Mouse (Mus musculus): ENCODE measurements around the gene Lrrc46.

The Lrrc46 gene

GRCm38 (mm10) chr11:97049492-97050085 lies 8.4 kb upstream of the Lrrc46 start:
- in situ Hi-C loops (cut with MboI, MseI) = no loop called here

- in situ Hi-C loops (cut with MboI, MseI) = no loop called here
These were observed 7.0 kb upstream of the Lrrc46 start for GRCm38 (mm10) chr11:97048090-97048650.

GRCm38 (mm10) chr11:97045861-97046260 lies 4.7 kb upstream of the Lrrc46 start:
- in situ Hi-C loops (cut with MboI, MseI) = no loop called here

DNA sequence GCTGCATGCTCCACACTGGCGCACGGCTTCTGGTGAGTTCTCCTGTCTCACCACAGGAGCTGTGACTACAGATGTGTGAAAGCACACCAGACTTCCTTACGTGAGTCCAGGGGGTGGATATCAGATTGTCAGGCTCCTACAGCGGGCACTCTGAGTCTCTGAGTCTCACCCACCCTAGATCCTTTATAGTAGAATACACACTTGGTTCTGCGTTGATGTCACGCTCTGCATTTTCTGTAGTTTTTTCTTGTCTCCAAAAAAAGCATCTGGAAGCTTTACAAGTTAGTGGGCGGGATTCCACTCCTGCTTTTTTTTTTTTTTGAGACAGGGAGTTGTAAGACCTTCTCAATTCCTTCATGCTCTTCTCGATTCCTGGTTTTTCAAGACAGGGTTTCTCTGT lies 3.7 kb upstream of the Lrrc46 start:
- in situ Hi-C loops (cut with MboI, MseI) = no loop called here

- in situ Hi-C loops (cut with MboI, MseI) = no loop called here
These were observed 746 bp downstream of the Lrrc46 start for GRCm38 (mm10) chr11:97040301-97041021.

- in situ Hi-C loops (cut with MboI, MseI) = no loop called here
These were observed 2.3 kb downstream of the Lrrc46 start for GRCm38 (mm10) chr11:97038881-97039280.

- in situ Hi-C loops (cut with MboI, MseI) = no loop called here
These were observed 5.1 kb downstream of the Lrrc46 start for GRCm38 (mm10) chr11:97036141-97036540.

GRCm38 (mm10) chr11:97033781-97034180 lies 7.4 kb downstream of the Lrrc46 start:
- in situ Hi-C loops (cut with MboI, MseI) = no loop called here

GRCm38 (mm10) chr11:97032499-97032898 lies 8.7 kb downstream of the Lrrc46 start:
- in situ Hi-C loops (cut with MboI, MseI) = no loop called here

- in situ Hi-C loops (cut with MboI, MseI) = no loop called here
These were observed 9.2 kb downstream of the Lrrc46 start for GRCm38 (mm10) chr11:97031977-97032376.

- in situ Hi-C loops (cut with MboI, MseI) = no loop called here
These were observed 10.8 kb downstream of the Lrrc46 start for GRCm38 (mm10) chr11:97030426-97030825.

GRCm38 (mm10) chr11:97029686-97030417 lies 11.4 kb downstream of the Lrrc46 start, which contains the start of gene Scrn2:
Scrn2 (plus strand) TSS chr11:97029938.
- in situ Hi-C loops (cut with MboI, MseI) = loop anchor here (10.0 kb wide), 1 partner anchor 1435 kb away; no protein-coding TSS in a partner anchor

DNA sequence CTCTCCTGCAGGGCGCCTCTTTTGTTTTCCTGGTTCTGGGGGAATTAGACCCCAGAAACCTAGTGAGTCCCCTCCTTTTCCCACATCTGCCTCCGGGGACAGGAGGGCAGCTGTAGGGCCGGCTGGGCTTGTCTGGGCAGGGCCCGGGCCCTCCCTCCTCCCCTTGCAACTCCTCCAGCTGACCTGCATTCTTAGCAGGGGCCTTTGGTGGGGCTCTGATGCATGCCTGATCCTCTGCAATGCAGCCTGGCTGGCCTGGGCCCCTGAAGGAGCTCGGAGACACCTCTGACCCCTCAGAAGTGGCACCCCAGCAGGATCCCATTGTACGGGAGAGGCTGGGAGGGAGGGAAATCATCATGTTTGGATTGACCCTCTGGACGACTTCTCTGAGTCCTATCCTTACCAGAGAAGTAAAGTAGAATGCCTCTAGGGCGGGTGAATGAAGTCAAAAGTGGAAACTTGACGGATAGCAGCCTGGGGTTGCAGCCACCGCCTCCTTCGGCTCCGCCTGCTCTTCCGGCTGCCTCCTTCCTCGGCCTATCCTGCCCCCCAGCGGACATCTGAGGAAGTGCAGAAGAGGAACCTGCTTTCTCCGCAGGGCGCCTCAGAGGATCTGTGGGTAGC lies 15.4 kb downstream of the Lrrc46 start:
- in situ Hi-C loops (cut with MboI, MseI) = loop anchor here (10.0 kb wide), 1 partner anchor 1439 kb away; no protein-coding TSS in a partner anchor

DNA sequence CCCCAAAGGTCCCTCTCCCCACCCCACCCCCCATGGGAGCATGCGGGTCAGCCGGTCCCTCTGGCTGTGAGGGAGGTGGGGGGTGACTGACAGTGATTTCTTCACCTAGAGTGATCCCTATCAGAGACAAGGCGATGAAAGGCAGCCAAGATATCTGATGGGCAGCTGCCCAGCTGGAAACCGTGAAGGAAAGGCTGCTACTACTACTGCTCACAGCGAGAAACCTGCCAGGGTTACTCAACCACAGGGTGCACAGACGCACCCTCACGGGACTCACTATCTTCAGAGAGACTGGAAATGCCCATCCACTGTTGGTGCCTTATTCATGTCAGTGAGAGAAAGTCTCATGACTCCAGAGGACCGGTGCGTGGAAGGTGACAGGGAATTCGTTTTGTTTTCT lies 16.2 kb downstream of the Lrrc46 start:
- in situ Hi-C loops (cut with MboI, MseI) = loop anchor here (5.0 to 10.0 kb wide), 2 partner anchors 43 to 1440 kb away; partner anchors contain the start of gene Sp2

DNA sequence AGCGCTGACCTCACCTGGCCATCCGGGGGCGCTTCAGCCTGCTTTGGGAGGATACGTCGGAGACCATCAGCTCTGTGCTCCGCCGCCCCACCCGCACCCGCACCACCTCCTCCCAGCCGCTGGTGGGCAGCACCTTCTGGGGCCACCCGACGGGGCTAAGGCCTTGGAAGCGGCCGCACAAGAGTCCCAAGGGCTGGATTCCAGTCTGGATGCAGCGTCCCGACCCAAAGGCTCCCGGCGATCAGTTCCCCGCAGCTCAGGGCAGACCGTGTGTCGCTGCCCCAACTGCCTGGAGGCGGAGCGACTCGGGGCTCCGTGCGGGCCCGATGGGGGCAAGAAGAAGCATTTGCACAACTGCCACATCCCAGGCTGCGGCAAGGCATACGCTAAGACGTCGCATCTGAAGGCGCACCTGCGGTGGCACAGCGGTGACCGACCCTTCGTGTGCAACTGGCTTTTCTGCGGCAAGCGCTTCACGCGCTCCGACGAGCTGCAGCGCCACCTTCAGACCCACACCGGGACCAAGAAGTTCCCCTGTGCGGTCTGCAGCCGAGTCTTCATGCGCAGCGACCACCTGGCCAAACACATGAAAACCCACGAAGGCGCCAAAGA lies 19.2 kb downstream of the Lrrc46 start:
- in situ Hi-C loops (cut with MboI, MseI) = loop anchor here (5.0 to 10.0 kb wide), 2 partner anchors 40 to 1443 kb away; partner anchors contain the start of gene Sp2

DNA sequence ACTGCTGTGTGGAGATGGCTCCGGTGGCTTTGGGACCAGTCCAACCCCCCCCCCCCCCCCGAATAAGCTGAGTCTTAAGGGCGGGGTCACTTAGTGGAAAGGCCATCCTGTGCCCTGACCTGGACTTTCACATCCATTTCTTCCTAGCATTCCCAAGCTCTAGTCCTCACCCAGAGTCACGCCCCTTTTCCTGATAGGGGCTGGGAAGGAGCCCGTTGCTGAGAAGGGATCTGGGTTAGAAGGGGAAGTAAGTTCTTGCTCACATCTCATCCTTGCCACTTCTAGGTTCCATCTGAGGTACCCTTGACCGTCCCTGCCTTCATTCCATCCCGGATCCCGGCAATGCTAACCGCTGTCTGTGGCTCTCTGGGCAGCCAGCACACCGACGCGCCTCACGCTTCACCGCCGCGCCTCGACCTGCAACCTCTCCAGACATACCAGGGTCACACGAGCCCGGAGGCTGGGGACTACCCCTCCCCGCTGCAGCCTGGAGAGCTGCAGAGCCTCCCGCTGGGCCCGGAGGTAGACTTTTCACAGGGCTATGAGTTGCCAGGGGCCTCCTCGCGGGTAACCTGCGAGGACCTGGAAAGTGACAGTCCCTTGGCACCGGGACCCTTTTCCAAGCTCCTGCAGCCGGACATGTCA lies 20.0 kb downstream of the Lrrc46 start:
- in situ Hi-C loops (cut with MboI, MseI) = loop anchor here (5.0 to 10.0 kb wide), 2 partner anchors 39 to 1444 kb away; partner anchors contain the start of gene Sp2

GRCm38 (mm10) chr11:97019345-97019708 lies 21.9 kb downstream of the Lrrc46 start:
- in situ Hi-C loops (cut with MboI, MseI) = no loop called here

DNA sequence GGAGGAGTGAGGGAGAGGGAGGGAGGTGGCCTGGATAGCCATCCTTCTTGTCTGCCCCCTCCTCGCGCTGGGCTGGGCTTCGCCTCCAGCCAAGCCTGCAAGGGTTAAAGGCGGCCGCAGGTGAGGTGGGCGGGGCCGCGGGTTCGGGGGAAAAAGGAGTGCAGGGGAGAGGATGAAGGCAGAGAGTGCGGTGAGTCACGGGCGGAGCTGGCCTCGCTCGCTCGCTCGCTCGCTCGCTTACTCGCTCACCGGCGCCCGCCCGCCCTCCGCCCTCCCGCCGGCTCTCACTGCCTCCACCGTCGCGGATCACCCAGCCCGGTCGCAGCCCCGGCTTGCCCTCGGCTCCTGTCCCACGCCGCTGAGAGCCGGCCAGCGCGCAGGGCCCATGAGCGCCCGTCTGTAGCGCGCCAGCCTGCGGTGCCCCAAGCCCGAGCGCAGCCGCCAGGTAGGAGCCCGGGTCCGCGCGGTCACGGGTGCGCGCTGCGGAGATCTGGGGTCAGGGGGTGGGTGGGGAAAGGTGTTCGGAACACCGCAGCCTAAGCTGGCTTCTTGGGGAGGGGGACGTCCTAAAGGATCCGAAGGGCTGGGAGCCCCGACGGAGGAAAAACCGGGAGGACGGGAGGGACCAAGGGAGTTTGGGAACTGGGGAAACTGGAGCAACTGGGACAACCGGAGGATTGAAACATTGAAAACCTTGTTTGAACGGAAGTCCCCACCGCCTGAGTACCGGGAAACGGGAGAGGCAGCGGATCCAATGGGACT lies 22.4 kb downstream of the Lrrc46 start:
- in situ Hi-C loops (cut with MboI, MseI) = no loop called here

DNA sequence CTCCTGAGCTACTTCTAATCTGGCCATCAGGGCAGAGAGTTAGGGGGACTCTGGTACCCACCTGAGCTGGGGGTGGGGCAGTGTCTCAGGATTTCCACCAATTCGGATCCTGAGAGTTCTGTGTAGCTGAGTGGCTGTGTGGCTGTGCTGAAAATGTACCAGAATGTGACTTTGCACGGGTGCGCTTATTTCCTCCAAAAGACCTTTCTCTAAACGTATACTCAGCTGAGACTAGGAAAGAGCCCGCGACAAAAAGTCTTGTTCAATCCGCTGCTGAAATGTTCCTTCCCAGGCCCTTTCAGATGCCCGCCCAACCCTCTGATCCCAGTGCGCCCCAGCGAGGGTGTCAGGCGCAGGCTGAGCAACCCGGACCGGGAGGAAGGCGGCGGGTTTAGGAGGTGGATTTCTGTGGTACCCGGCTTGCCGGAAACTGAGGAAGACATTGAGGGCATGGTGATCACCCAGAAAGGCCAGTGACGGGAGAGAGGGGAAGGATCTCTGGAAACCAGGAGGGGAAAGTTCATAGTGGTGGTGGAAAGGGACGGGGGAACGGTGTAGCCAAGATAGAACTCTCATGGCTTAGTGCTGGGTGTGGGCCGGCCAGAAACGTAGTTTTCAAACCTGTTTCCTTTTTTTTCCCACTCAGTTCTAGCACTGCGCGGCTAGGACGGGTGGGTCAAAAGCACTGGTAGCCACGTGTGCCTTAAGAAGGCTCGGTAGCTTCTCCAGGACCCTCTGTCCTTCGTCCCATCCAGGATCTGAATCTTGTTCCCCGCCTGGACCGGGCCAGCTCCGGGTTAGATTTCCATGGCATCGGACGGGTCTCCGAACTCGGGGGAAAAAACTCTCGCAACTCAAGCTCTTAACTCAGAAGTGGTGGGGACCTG lies 23.3 kb downstream of the Lrrc46 start:
- in situ Hi-C loops (cut with MboI, MseI) = no loop called here
